Mouse (Mus musculus) midbrain, postnatal 0 days (tissue): ENCODE measurements around the gene Sept11. TPM values are rescaled to one million over a fixed set of nuclear protein-coding genes. Genes with fewer than 3 reads are reported as not detected.
A peak's percentile ranks its signal among the peaks of the same experiment; 100 is the strongest.

Experiments used
- ATAC-seq: fragments of 200-750 bp; cut with Nextera tagmentation; 2 replicates; pipeline ENCODE4 v1.8.0; 2017; ENCODE audit warnings: moderate number of reproducible peaks, mild to moderate bottlenecking, moderate TSS enrichment, moderate library complexity; ENCODE audit not compliant: low FRiP score
- DNase-seq: peaks from one replicate; pipeline ENCODE4 v3.0.0-alpha.2; 2015; ENCODE audit warnings: low spot score
- H3K27ac ChIP-seq: fragments of 300-500 bp; sonication (generic); 2 replicates; pipeline ENCODE4 v1.5.1; 2014; ENCODE audit warnings: low read depth, mild to moderate bottlenecking, low read length, mixed read lengths
- H3K27me3 ChIP-seq: fragments of 300-500 bp; sonication (generic); 2 replicates; pipeline ENCODE4 v1.6.1; 2014; ENCODE audit warnings: low read length, control low read depth, mixed read lengths; ENCODE audit not compliant: insufficient read depth
- H3K36me3 ChIP-seq: fragments of 300-500 bp; sonication (generic); 2 replicates; pipeline ENCODE4 v1.6.1; 2014; ENCODE audit warnings: low read length, control low read depth, mixed read lengths; ENCODE audit not compliant: insufficient read depth
- H3K4me1 ChIP-seq: fragments of 300-500 bp; sonication (generic); 2 replicates; pipeline ENCODE4 v1.6.1; 2014; ENCODE audit warnings: mild to moderate bottlenecking, control low read depth, antibody characterized with exemption, low read length, mixed read lengths; ENCODE audit not compliant: insufficient read depth
- H3K4me2 ChIP-seq: fragments of 300-500 bp; sonication (generic); 2 replicates; pipeline ENCODE4 v1.6.1; 2014; ENCODE audit warnings: low read depth, mild to moderate bottlenecking, low read length, mixed read lengths; ENCODE audit not compliant: poor library complexity, severe bottlenecking
- H3K4me3 ChIP-seq: fragments of 300-500 bp; sonication (generic); 2 replicates; pipeline ENCODE4 v1.5.1; 2014; ENCODE audit warnings: low read depth, mild to moderate bottlenecking, low read length, moderate library complexity
- H3K9ac ChIP-seq: fragments of 300-500 bp; sonication (generic); replicated peaks from 2 replicates; pipeline ENCODE4 v1.6.1; 2014; ENCODE audit warnings: mild to moderate bottlenecking, low read length, moderate library complexity, mixed read lengths; ENCODE audit not compliant: poor library complexity, severe bottlenecking
- H3K9me3 ChIP-seq: fragments of 300-500 bp; sonication (generic); 2 replicates; pipeline ENCODE4 v1.6.1; 2016; ENCODE audit warnings: low read length, control low read depth
- CTCF ChIP-seq: IDR thresholded peaks from 2 replicates; pipeline ENCODE4 v1.5.1; 2016; ENCODE audit warnings: antibody characterized with exemption, mild to moderate bottlenecking
- WGBS: fragments of 180-500 bp; shearing (Covaris S2); extraction: QIAGEN DNeasy Blood & Tissue Kit; methylation state at CpG from one replicate; pipeline ENCODE4 v1.1.7; 2014; 5-methylcytosine and 5-hydroxymethylcytosine counted together
- polyA plus RNA-seq: library from polyadenylated mRNA; unstranded; fragments of >200 nt; fragmentation: Nextera tagmentation; extraction: Ambion mirVana; gene quantifications from 2 replicates; pipeline ENCODE4 v1.2.1, GENCODE M21; 2015
- total RNA-seq: library from RNA; depleted of rRNA; stranded (reverse); fragments of >200 nt; gene quantifications from 2 replicates; pipeline ENCODE4 v1.2.3, GENCODE M21; 2014

Gene Sept11
- total and polyA plus RNA-seq, 2 experiments from 2014 or later: 95.9 to 96.0 TPM

- Histone ChIP-seq H3K4me1 (peaks cover 5% of the 10 kb centered on the region), H3K9ac (no peak overlapping the region), H3K27ac (no peak overlapping the region), H3K36me3 (no peaks in the 10 kb centered on the region), H3K27me3 (peaks cover 41% of the 10 kb centered on the region), H3K4me3 (no peak overlapping the region), H3K4me2 (no peak overlapping the region), H3K9me3 (no peaks in the 10 kb centered on the region)
- no peak for TF ChIP-seq CTCF
- ATAC-seq (no peak), DNase-seq (peak; percentile 49)
- WGBS: 60% methylated on average over 13 of the region's 13 CpGs
These were observed 44.6 kb upstream of the Sept11 start for GRCm38 (mm10) chr5:93048481-93049240.

GRCm38 (mm10) chr5:93049971-93050370, 43.3 kb upstream of the Sept11 start:
- Histone ChIP-seq H3K27me3 (peaks cover 29% of the 10 kb centered on the region), H3K9ac (no peak overlapping the region), H3K36me3 (no peaks in the 10 kb centered on the region), H3K4me2 (no peak overlapping the region), H3K27ac (no peak overlapping the region), H3K9me3 (no peaks in the 10 kb centered on the region), H3K4me1 (peaks cover 2% of the 10 kb centered on the region; the same call in 1 of the 2 replicates), H3K4me3 (no peak overlapping the region)
- DNase-seq (no peak), ATAC-seq (no peak)
- WGBS: 80% methylated on average over 1 of the region's 1 CpGs
- TF ChIP-seq CTCF: no peak

- ATAC-seq: no peak
- TF ChIP-seq CTCF: no peak
- Histone ChIP-seq H3K9ac (no peak overlapping the region), H3K36me3 (no peaks in the 10 kb centered on the region), H3K27me3 (peaks cover 20% of the 10 kb centered on the region), H3K9me3 (no peaks in the 10 kb centered on the region), H3K27ac (no peak overlapping the region), H3K4me1 (no peaks in the 10 kb centered on the region), H3K4me2 (no peak overlapping the region), H3K4me3 (no peak overlapping the region)
- no peak for DNase-seq
- 55% methylated on average over 5 of the region's 5 CpGs for WGBS
These were observed 42.2 kb upstream of the Sept11 start for GRCm38 (mm10) chr5:93051041-93051440.

- DNase-seq (no peak), ATAC-seq (no peak)
- Histone ChIP-seq H3K36me3 (no peaks in the 10 kb centered on the region), H3K9ac (no peak overlapping the region), H3K4me3 (no peak overlapping the region), H3K27ac (no peak overlapping the region), H3K27me3 (peaks cover 11% of the 10 kb centered on the region), H3K4me1 (no peaks in the 10 kb centered on the region), H3K9me3 (no peaks in the 10 kb centered on the region), H3K4me2 (no peak overlapping the region)
- WGBS: 84% methylated on average over 9 of the region's 9 CpGs
- TF ChIP-seq CTCF: no peak
These were observed 41.3 kb upstream of the Sept11 start for GRCm38 (mm10) chr5:93051951-93052350.

DNA sequence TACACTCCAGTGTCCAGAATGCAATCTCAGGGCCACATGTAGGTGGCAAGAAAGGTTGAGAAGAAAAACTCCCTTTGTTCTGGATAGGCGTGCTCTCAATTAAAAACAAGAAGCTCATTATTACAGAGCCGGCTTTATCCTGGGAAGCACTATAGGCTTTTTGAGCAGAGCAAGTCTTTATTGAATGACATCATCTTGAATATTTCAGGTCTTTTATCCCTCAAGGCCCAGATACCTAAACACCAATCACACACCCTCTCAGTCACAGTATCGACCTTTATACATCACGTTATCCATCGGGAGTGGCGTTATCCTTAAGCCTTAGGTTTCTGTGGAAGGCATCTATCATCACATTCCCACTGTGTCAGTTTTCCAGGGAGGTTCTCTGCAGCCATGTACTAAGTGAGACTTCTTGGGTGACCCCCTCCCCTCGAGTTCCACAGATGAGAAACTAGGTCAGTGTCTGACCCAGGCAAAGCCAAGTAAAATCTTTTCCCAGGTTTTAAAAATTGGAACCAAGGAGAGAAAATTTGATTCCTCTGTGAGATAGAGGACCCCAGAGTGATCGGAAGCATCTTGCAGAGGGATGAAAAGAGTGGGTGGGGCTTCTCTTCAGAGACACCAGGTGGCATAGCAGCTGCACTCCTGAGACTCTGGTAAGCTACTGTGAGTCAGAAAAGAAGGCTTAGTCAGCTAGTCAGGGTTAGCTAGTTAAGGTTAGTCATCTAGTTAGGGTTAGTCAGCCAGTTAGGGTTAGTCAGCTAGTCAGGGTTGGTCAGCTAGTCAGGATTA, 39.4 kb upstream of the Sept11 start:
- no peak overlapping the region for H3K9ac ChIP-seq
- no peaks in the 10 kb centered on the region for H3K4me1 ChIP-seq
- ATAC-seq: no peak

GRCm38 (mm10) chr5:93060865-93061264, 32.4 kb upstream of the Sept11 start:
- ATAC-seq (no peak), DNase-seq (no peak)
- no peak for TF ChIP-seq CTCF
- no peaks in the 10 kb centered on the region for H3K27me3 ChIP-seq
- H3K4me1 ChIP-seq: no peaks in the 10 kb centered on the region
- no peak overlapping the region for H3K4me3 ChIP-seq
- H3K4me2 ChIP-seq: no peak overlapping the region
- H3K9me3 ChIP-seq: no peaks in the 10 kb centered on the region
- H3K27ac ChIP-seq: no peak overlapping the region
- no peak overlapping the region for H3K9ac ChIP-seq
- WGBS: 86% methylated on average over 4 of the region's 4 CpGs
- no peaks in the 10 kb centered on the region for H3K36me3 ChIP-seq

More for the DNA sequence above, 39.4 kb upstream of the Sept11 start:
- H3K36me3 ChIP-seq: no peaks in the 10 kb centered on the region
- DNase-seq: no peak
- no peak overlapping the region for H3K4me2 ChIP-seq
- 52% methylated on average over 8 of the region's 8 CpGs for WGBS
- H3K9me3 ChIP-seq: no peaks in the 10 kb centered on the region
- TF ChIP-seq CTCF: no peak
- H3K27me3 ChIP-seq: peaks cover 5% of the 10 kb centered on the region; the same call in 1 of the 2 replicates
- no peak overlapping the region for H3K4me3 ChIP-seq
- H3K27ac ChIP-seq: no peak overlapping the region
